Mouse (Mus musculus): ENCODE measurements around the gene Reep1.

GRCm38 (mm10) chr6:71839815-71840214 lies 132.5 kb downstream of the Reep1 start:
- no peak for TF ChIP-seq CTCF (IDR thresholded peaks at IDR 0.05; ENCODE audit: low read depth)
- no peak for TF ChIP-seq EP300 (optimal IDR thresholded peaks at IDR 0.05)
